Mouse (Mus musculus) left cerebral cortex, adult 2 months (tissue): ENCODE results near the gene Idh1. TPM values are rescaled to one million over a fixed set of nuclear protein-coding genes. Genes with fewer than 3 reads are reported as not detected.

Experiments
- DNase-seq, 2 experiments: peaks; one replicate each; pipeline ENCODE4 v3.0.0; 2021 to 2022; ENCODE audit warnings: low spot score in 2 of 2, mixed read lengths in 1 of 2; ENCODE audit errors: extremely low spot score in 1 of 2
- H3K27ac ChIP-seq: fragments of 200-600 bp; 2 replicates; pipeline ENCODE4 v1.8.1; 2022
- H3K4me3 ChIP-seq: fragments of 200-600 bp; 2 replicates; pipeline ENCODE4 v1.8.1; 2022
- CTCF ChIP-seq: fragments of 200-600 bp; IDR thresholded peaks from 2 replicates; pipeline ENCODE4 v1.8.1; 2022; ENCODE audit warnings: antibody characterized with exemption, mild to moderate bottlenecking, moderate library complexity
- intact Hi-C: fragments of 180-260 bp; cut with DNase I; formaldehyde crosslinking; loops from one replicate; pipeline ENCODE4 v1.15.1; 2025
- total RNA-seq, 2 experiments: library from RNA; stranded (reverse); gene quantifications; 2 replicates each; pipeline ENCODE4 v1.2.3; 2021

Idh1 gene
- total RNA-seq, 2 experiments from 2014 or later = 34.4 to 40.7 TPM

- no peak for DNase-seq
- TF ChIP-seq CTCF = no peak
- Histone ChIP-seq H3K4me3 (peak overlapping the region; percentile 59), H3K27ac (peak overlapping the region; percentile 82)
- intact Hi-C loops = no loop called here
Measured at GRCm38 (mm10) chr1:65187074-65187430, 752 bp upstream of the Idh1 start.

GRCm38 (mm10) chr1:65185524-65186205 lies 635 bp downstream of the Idh1 start:
- H3K27ac ChIP-seq = peak overlapping the region; percentile 66
- DNase-seq = no peak
- H3K4me3 ChIP-seq = peak overlapping the region; percentile 59
- TF ChIP-seq CTCF = peak; percentile 48
- intact Hi-C loops = no loop called here

DNA sequence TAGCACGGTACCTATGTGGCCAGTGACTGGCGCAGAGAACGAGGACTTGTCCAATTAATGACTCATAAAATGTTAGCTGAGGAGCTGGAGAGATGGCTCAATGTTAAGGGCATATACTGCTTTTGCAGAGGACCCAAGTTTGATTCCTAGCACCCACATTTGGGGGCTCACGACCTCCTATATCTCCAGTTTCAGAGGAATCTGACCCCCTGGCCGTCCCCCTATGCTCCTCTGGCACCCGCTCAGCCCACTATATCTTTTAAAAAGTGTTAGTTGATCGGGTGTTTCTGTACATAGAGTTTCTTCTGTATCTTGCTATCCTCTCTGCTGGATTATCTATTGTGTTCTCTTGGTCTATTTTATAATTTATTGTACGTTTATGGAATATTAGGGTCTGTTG lies 1.3 kb downstream of the Idh1 start:
- intact Hi-C loops = no loop called here
- H3K4me3 ChIP-seq = no peak overlapping the region
- no peak for DNase-seq
- no peak overlapping the region for H3K27ac ChIP-seq
- no peak for TF ChIP-seq CTCF

- no peak for DNase-seq
- Histone ChIP-seq H3K4me3 (no peak overlapping the region), H3K27ac (no peak overlapping the region)
- no peak for TF ChIP-seq CTCF
- intact Hi-C loops = no loop called here
Measured at GRCm38 (mm10) chr1:65183994-65184393, 2.3 kb downstream of the Idh1 start.

GRCm38 (mm10) chr1:65181459-65181858 lies 4.8 kb downstream of the Idh1 start:
- Histone ChIP-seq H3K27ac (no peak overlapping the region), H3K4me3 (no peak overlapping the region)
- intact Hi-C loops = no loop called here
- no peak for TF ChIP-seq CTCF
- DNase-seq = no peak

GRCm38 (mm10) chr1:65179634-65180249 lies 6.6 kb downstream of the Idh1 start:
- Histone ChIP-seq H3K27ac (peak overlapping the region; percentile 85), H3K4me3 (peak overlapping the region; percentile 59)
- intact Hi-C loops = loop anchor here (1.0 to 10.0 kb wide), 4 partner anchors 67 to 1515 kb away; no protein-coding TSS in a partner anchor
- TF ChIP-seq CTCF = peak; percentile 86
- peak; percentile 46 to 55 for DNase-seq

DNA sequence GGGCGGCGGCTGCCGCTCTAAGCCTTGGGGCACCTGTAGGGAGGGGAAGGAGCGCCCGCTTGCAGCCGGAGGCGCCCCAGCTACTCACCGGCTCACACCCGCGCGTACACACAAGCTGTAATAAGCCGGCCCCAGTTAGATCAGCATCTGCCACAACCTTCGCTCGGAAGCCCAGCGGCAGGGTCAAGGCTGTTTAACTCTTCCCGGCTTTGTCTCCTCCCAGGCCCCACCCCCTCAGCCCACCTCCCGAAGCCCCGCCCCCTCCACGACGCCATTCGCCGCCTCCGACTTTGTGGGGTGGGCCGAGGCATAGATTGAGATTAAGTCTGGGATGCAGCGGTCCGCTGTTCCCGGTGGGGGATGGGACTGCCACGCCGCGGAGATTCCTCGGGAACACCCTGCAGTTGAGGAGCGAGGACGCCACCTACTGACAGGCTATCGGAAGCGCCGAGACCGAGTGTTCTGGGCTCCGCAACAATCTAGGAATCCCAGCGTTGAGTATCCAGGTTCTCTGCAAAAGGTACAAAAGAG lies 7.3 kb downstream of the Idh1 start:
- Histone ChIP-seq H3K27ac (peak overlapping the region; percentile 85), H3K4me3 (peak overlapping the region; percentile 59)
- peak; percentile 81 for TF ChIP-seq CTCF
- intact Hi-C loops = loop anchor here (1.0 to 10.0 kb wide), 4 partner anchors 67 to 1514 kb away; no protein-coding TSS in a partner anchor
- peak; percentile 96 to 97 for DNase-seq

- intact Hi-C loops = loop anchor here (2.0 to 10.0 kb wide), 3 partner anchors 132 to 1514 kb away; no protein-coding TSS in a partner anchor
- peak overlapping the region; percentile 66 for H3K27ac ChIP-seq
- peak overlapping the region; percentile 59 for H3K4me3 ChIP-seq
- TF ChIP-seq CTCF = peak; percentile 81
- DNase-seq = peak; percentile 89 to 90
Measured at GRCm38 (mm10) chr1:65178126-65178901, 8.0 kb downstream of the Idh1 start.

- DNase-seq = no peak
- Histone ChIP-seq H3K4me3 (peak overlapping the region; percentile 59), H3K27ac (peak overlapping the region; percentile 63; the same call in 1 of the 2 replicates)
- TF ChIP-seq CTCF = no peak
- intact Hi-C loops = loop anchor here (10.0 kb wide), 2 partner anchors 463 to 1513 kb away; no protein-coding TSS in a partner anchor
Measured at GRCm38 (mm10) chr1:65177452-65177851, 8.8 kb downstream of the Idh1 start.

GRCm38 (mm10) chr1:65176912-65177311 lies 9.4 kb downstream of the Idh1 start:
- no peak overlapping the region for H3K4me3 ChIP-seq
- intact Hi-C loops = loop anchor here (10.0 kb wide), 2 partner anchors 462 to 1512 kb away; no protein-coding TSS in a partner anchor
- no peak for TF ChIP-seq CTCF
- no peak overlapping the region for H3K27ac ChIP-seq
- DNase-seq = no peak

- TF ChIP-seq CTCF = no peak
- Histone ChIP-seq H3K27ac (no peak overlapping the region), H3K4me3 (no peak overlapping the region)
- intact Hi-C loops = loop anchor here (10.0 kb wide), 2 partner anchors 461 to 1511 kb away; no protein-coding TSS in a partner anchor
- no peak for DNase-seq
Measured at GRCm38 (mm10) chr1:65176171-65176570, 10.1 kb downstream of the Idh1 start.
